Mouse (Mus musculus): Measurements from ENCODE around the gene Calm1. TPM values are rescaled to one million over a fixed set of nuclear protein-coding genes. Genes with fewer than 3 reads are reported as not detected.

Calm1 gene
- polyA plus RNA-seq, 1 experiment: 55.7 TPM

GRCm38 (mm10) chr12:100244580-100244979, 45.3 kb downstream of the Calm1 start:
- Histone ChIP-seq H3K9me3 (ENCODE audit: control insufficient read depth, low read length) (no peaks in the 10 kb centered on the region), H3K36me3 (ENCODE audit: control insufficient read depth) (no peaks in the 10 kb centered on the region), H3K4me3 (replicated peaks) (no peak overlapping the region), H3K27me3 (ENCODE audit: control insufficient read depth) (peaks cover 12% of the 10 kb centered on the region), H3K4me1 (ENCODE audit: control insufficient read depth) (no peaks in the 10 kb centered on the region)
- TF ChIP-seq TAL1 (IDR thresholded peaks at IDR 0.05; ENCODE audit: low read length): no peak
- TF ChIP-seq GATA1 (IDR thresholded peaks at IDR 0.05; ENCODE audit: low read length): no peak

DNA sequence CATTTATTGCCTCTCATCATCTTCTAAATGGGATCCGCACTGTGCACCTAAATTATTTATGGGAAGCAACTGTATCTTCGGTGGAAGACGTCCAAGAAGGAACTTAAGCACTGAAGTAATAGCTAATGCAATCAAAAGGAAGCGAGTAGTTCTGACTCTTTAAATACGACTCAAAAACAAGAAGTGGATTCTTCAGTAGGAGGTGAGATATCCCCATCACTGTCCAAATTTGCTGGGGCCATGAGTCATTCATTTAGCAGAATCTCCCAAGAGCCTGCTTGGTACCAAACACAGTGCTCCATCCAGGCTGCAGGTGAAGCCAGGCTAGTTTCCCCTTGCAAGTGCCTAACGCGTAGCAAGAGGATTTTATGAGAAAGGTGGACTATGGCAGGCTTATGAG, 49.9 kb downstream of the Calm1 start:
- TF ChIP-seq GATA1 (IDR thresholded peaks at IDR 0.05; ENCODE audit: low read length) (no peak), TAL1 (IDR thresholded peaks at IDR 0.05; ENCODE audit: low read length) (no peak)
- H3K36me3 ChIP-seq (ENCODE audit: control insufficient read depth): no peaks in the 10 kb centered on the region
- H3K4me3 ChIP-seq (replicated peaks): no peak overlapping the region
- no peaks in the 10 kb centered on the region for H3K27me3 ChIP-seq (ENCODE audit: control insufficient read depth)
- H3K4me1 ChIP-seq (ENCODE audit: control insufficient read depth): no peaks in the 10 kb centered on the region
- no peaks in the 10 kb centered on the region for H3K9me3 ChIP-seq (ENCODE audit: control insufficient read depth, low read length)

- H3K4me3 ChIP-seq (replicated peaks): no peak overlapping the region
- no peaks in the 10 kb centered on the region for H3K4me1 ChIP-seq (ENCODE audit: control insufficient read depth)
- H3K9me3 ChIP-seq (ENCODE audit: control insufficient read depth, low read length): no peaks in the 10 kb centered on the region
- TF ChIP-seq GATA1 (IDR thresholded peaks at IDR 0.05; ENCODE audit: low read length): no peak
- no peak for TF ChIP-seq TAL1 (IDR thresholded peaks at IDR 0.05; ENCODE audit: low read length)
- H3K27me3 ChIP-seq (ENCODE audit: control insufficient read depth): no peaks in the 10 kb centered on the region
- H3K36me3 ChIP-seq (ENCODE audit: control insufficient read depth): no peaks in the 10 kb centered on the region
Observed at GRCm38 (mm10) chr12:100254471-100254870, 55.2 kb downstream of the Calm1 start.

DNA sequence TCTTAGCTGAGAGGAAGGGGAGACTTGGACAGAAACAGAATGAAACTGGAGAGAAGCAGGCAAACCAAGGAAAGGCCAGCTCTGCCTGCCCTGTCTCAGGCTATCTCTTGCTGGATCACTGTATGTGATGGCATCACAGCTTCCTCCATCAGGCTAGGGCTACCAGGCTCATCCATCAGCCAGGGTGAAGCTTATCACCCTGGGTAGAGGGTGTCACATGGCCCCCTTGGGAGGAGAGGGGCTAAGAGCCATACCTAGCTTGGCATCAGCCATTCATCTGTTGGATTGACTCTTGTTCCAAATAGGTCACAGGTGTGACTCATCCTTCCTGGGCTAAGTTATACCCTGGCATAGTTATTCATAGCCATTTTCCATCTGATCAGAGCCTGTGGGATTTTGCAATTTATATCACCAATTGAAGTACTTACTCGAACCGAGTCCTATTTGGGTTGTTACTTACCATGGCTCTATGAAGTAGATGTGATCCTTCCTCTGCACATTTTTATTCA, 56.3 kb downstream of the Calm1 start:
- Histone ChIP-seq H3K4me3 (replicated peaks) (no peak overlapping the region), H3K27me3 (ENCODE audit: control insufficient read depth) (no peaks in the 10 kb centered on the region), H3K36me3 (ENCODE audit: control insufficient read depth) (no peaks in the 10 kb centered on the region), H3K9me3 (ENCODE audit: control insufficient read depth, low read length) (no peaks in the 10 kb centered on the region), H3K4me1 (ENCODE audit: control insufficient read depth) (no peaks in the 10 kb centered on the region)
- TF ChIP-seq GATA1 (IDR thresholded peaks at IDR 0.05; ENCODE audit: low read length) (no peak), TAL1 (IDR thresholded peaks at IDR 0.05; ENCODE audit: low read length) (no peak)

- Histone ChIP-seq H3K36me3 (ENCODE audit: control insufficient read depth) (no peaks in the 10 kb centered on the region), H3K4me1 (ENCODE audit: control insufficient read depth) (no peaks in the 10 kb centered on the region), H3K9me3 (ENCODE audit: control insufficient read depth, low read length) (no peaks in the 10 kb centered on the region), H3K4me3 (replicated peaks) (no peak overlapping the region), H3K27me3 (ENCODE audit: control insufficient read depth) (no peaks in the 10 kb centered on the region)
- TF ChIP-seq GATA1 (IDR thresholded peaks at IDR 0.05; ENCODE audit: low read length) (no peak), TAL1 (IDR thresholded peaks at IDR 0.05; ENCODE audit: low read length) (no peak)
Observed at GRCm38 (mm10) chr12:100257779-100258178, 58.5 kb downstream of the Calm1 start.

Other genes starting within 250 kb of the Calm1 start
- gene Kcnk13, start 234.9 kb upstream of the Calm1 start, polyA plus RNA-seq (2012): not detected in 2 replicates
- 2.6 and 2.7 TPM in 2 replicates for gene Psmc1, start 89.3 kb upstream of the Calm1 start, polyA plus RNA-seq (2012)
- 0.22 and 0.30 TPM in 2 replicates for gene Nrde2, start 39.8 kb upstream of the Calm1 start, polyA plus RNA-seq (2012)

Measured in erythroblast, embryonic 14.5 days (primary cell).